Mouse (Mus musculus) fat pad, adult 2 months (tissue): ENCODE results near the gene Gpnmb.

Source experiments
- DNase-seq: peaks from one replicate; pipeline ENCODE4 v3.0.0-alpha.2; 2011; ENCODE audit warnings: low read depth, low spot score; ENCODE audit errors: extremely low read depth

The Gpnmb gene

GRCm38 (mm10) chr6:49036275-49037267 lies at the start of gene Gpnmb:
TSS of gene Gpnmb (plus strand) at chr6:49036546.
- DNase-seq, result no peak

GRCm38 (mm10) chr6:48989971-48990370 lies 46.4 kb upstream of the Gpnmb start:
- no peak for DNase-seq

- no peak for DNase-seq
Measured at GRCm38 (mm10) chr6:48991991-48992390, 44.4 kb upstream of the Gpnmb start.

- DNase-seq, result no peak
Measured at GRCm38 (mm10) chr6:48998186-48998585, 38.2 kb upstream of the Gpnmb start.

- no peak for DNase-seq
Measured at GRCm38 (mm10) chr6:48998796-48999195, 37.5 kb upstream of the Gpnmb start.

GRCm38 (mm10) chr6:49003381-49003780 lies 33.0 kb upstream of the Gpnmb start:
- DNase-seq, result no peak

GRCm38 (mm10) chr6:49007981-49008380 lies 28.4 kb upstream of the Gpnmb start:
- DNase-seq, result no peak

GRCm38 (mm10) chr6:49008420-49009160 lies 27.8 kb upstream of the Gpnmb start:
- DNase-seq, result no peak

GRCm38 (mm10) chr6:49009161-49009555 lies 27.2 kb upstream of the Gpnmb start:
- no peak for DNase-seq

GRCm38 (mm10) chr6:49009665-49010064 lies 26.7 kb upstream of the Gpnmb start:
- no peak for DNase-seq

- DNase-seq, result no peak
Measured at GRCm38 (mm10) chr6:49011191-49011590, 25.2 kb upstream of the Gpnmb start.

- no peak for DNase-seq
Measured at GRCm38 (mm10) chr6:49013023-49013422, 23.3 kb upstream of the Gpnmb start.

GRCm38 (mm10) chr6:49013458-49013857 lies 22.9 kb upstream of the Gpnmb start:
- no peak for DNase-seq

GRCm38 (mm10) chr6:49017150-49017549 lies 19.2 kb upstream of the Gpnmb start:
- no peak for DNase-seq

- DNase-seq, result no peak
Measured at GRCm38 (mm10) chr6:49019341-49019740, 17.0 kb upstream of the Gpnmb start.

- DNase-seq, result no peak
Measured at GRCm38 (mm10) chr6:49021141-49022012, 15.0 kb upstream of the Gpnmb start.

- DNase-seq, result no peak
Measured at GRCm38 (mm10) chr6:49022384-49022783, 14.0 kb upstream of the Gpnmb start.

- DNase-seq, result no peak
Measured at GRCm38 (mm10) chr6:49023315-49023714, 13.0 kb upstream of the Gpnmb start.

- DNase-seq, result no peak
Measured at GRCm38 (mm10) chr6:49025290-49025689, 11.1 kb upstream of the Gpnmb start.

- no peak for DNase-seq
Measured at GRCm38 (mm10) chr6:49026496-49026895, 9.8 kb upstream of the Gpnmb start.

- DNase-seq, result no peak
Measured at GRCm38 (mm10) chr6:49028019-49028418, 8.3 kb upstream of the Gpnmb start.
